Mouse (Mus musculus) intestine, embryonic 15.5 days (tissue): ENCODE data around the gene Rpl35. TPM values are rescaled to one million over a fixed set of nuclear protein-coding genes. Genes with fewer than 3 reads are reported as not detected.
A peak's percentile ranks its signal among the peaks of the same experiment; 100 is the strongest.
"Not testable (repeated sequence)": the region's sequence is repeated elsewhere in the genome, so short reads cannot be mapped to it uniquely, and the experiment has no call there.

ENCODE experiments used
- ATAC-seq: fragments of 200-750 bp; cut with Nextera tagmentation; 2 replicates; pipeline ENCODE4 v1.8.0; 2017; ENCODE audit warnings: moderate TSS enrichment, moderate library complexity
- H3K27ac ChIP-seq: fragments of 300-500 bp; sonication (generic); 2 replicates; pipeline ENCODE4 v1.5.1; 2015; ENCODE audit warnings: mild to moderate bottlenecking, inconsistent platforms
- H3K27me3 ChIP-seq: fragments of 300-500 bp; sonication (generic); replicated peaks from 2 replicates; pipeline ENCODE4 v1.6.1; 2015; ENCODE audit warnings: inconsistent platforms
- H3K36me3 ChIP-seq: fragments of 300-500 bp; sonication (generic); 2 replicates; pipeline ENCODE4 v1.6.1; 2015; ENCODE audit warnings: inconsistent platforms
- H3K4me1 ChIP-seq: fragments of 300-500 bp; sonication (generic); replicated peaks from 2 replicates; pipeline ENCODE4 v1.6.1; 2015; ENCODE audit warnings: inconsistent platforms
- H3K4me2 ChIP-seq: fragments of 300-500 bp; sonication (generic); replicated peaks from 2 replicates; pipeline ENCODE4 v1.6.1; 2015; ENCODE audit warnings: mild to moderate bottlenecking, inconsistent platforms
- H3K4me3 ChIP-seq: fragments of 300-500 bp; sonication (generic); replicated peaks from 2 replicates; pipeline ENCODE4 v1.5.1; 2015; ENCODE audit warnings: inconsistent platforms
- H3K9ac ChIP-seq: fragments of 300-500 bp; sonication (generic); 2 replicates; pipeline ENCODE4 v1.6.1; 2015; ENCODE audit warnings: inconsistent platforms
- H3K9me3 ChIP-seq: fragments of 300-500 bp; sonication (generic); 2 replicates; pipeline ENCODE4 v1.6.1; 2016; ENCODE audit warnings: inconsistent platforms
- WGBS: fragments of 180-500 bp; shearing (Covaris S2); methylation state at CpG from one replicate; pipeline ENCODE4 v1.1.7; 2015; 5-methylcytosine and 5-hydroxymethylcytosine counted together
- polyA plus RNA-seq: library from polyadenylated mRNA; unstranded; fragments of >200 nt; fragmentation: Nextera tagmentation; extraction: Ambion mirVana; gene quantifications from 2 replicates; pipeline ENCODE4 v1.2.1, GENCODE M21; 2015

Rpl35 gene
- polyA plus RNA-seq = 888 and 1,051 TPM in 2 replicates

GRCm38 (mm10) chr2:39005574-39006079 is at the start of gene Rpl35:
Gene Rpl35, minus strand, starts transcription at chr2:39005624.
- peak within 1 kb of the TSS; percentile 83 for H3K27ac ChIP-seq
- peaks cover 43% of the 10 kb centered on the region for H3K4me1 ChIP-seq
- peak within 1 kb of the TSS; percentile 66 for H3K9ac ChIP-seq
- H3K4me3 ChIP-seq = peak within 1 kb of the TSS; percentile 74
- H3K27me3 ChIP-seq = no peaks in the 10 kb centered on the region
- H3K4me2 ChIP-seq = peak within 1 kb of the TSS; percentile 73
- H3K9me3 ChIP-seq = no peaks in the 10 kb centered on the region
- no peak for ATAC-seq
- peaks cover 20% of the 10 kb centered on the region for H3K36me3 ChIP-seq
- 11% methylated on average over 15 of the region's 15 CpGs for WGBS

GRCm38 (mm10) chr2:39048515-39048914 is 43.1 kb upstream of the Rpl35 start:
- Histone ChIP-seq H3K4me3 (no peak overlapping the region), H3K36me3 (peaks cover 12% of the 10 kb centered on the region; the same call in 1 of the 2 replicates), H3K4me2 (no peak overlapping the region), H3K4me1 (no peaks in the 10 kb centered on the region), H3K9me3 (no peaks in the 10 kb centered on the region), H3K27me3 (no peaks in the 10 kb centered on the region), H3K9ac (no peak overlapping the region), H3K27ac (no peak overlapping the region)
- ATAC-seq = no peak
- WGBS = 88% methylated on average over 1 of the region's 1 CpGs

- no peaks in the 10 kb centered on the region for H3K27me3 ChIP-seq
- H3K4me2 ChIP-seq = no peak overlapping the region
- ATAC-seq = no peak
- peaks cover 15% of the 10 kb centered on the region for H3K36me3 ChIP-seq
- no peaks in the 10 kb centered on the region for H3K9me3 ChIP-seq
- H3K27ac ChIP-seq = no peak overlapping the region
- no peaks in the 10 kb centered on the region for H3K4me1 ChIP-seq
- H3K4me3 ChIP-seq = no peak overlapping the region
- no peak overlapping the region for H3K9ac ChIP-seq
- 98% methylated on average over 1 of the region's 1 CpGs for WGBS
Measured at GRCm38 (mm10) chr2:39040215-39040614, 34.8 kb upstream of the Rpl35 start.

DNA sequence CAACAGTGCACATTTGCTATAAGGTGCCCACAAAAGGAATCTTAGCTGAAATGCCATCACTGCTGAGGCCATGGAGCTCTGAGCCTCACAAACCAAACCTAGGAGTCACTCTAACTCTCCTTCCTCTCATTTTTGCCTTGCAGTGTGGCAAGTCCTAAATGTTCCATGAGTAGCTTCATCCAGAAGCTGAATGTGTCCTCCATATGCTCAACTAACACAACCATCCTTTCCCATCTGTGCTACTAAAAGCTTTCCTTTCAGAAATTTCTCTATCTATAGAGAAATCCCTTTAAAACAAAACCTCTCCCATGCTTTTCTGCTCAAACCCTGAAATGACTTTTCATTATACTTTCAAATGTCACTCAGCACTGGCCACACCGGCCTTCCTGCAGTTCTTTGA is 26.2 kb upstream of the Rpl35 start:
- Histone ChIP-seq H3K27ac (no peak overlapping the region), H3K9ac (no peak overlapping the region), H3K27me3 (no peaks in the 10 kb centered on the region), H3K36me3 (peaks cover 16% of the 10 kb centered on the region; the same call in 1 of the 2 replicates), H3K4me1 (no peaks in the 10 kb centered on the region), H3K4me2 (no peak overlapping the region), H3K9me3 (no peaks in the 10 kb centered on the region), H3K4me3 (no peak overlapping the region)
- WGBS = 98% methylated on average over 1 of the region's 1 CpGs
- ATAC-seq = no peak

DNA sequence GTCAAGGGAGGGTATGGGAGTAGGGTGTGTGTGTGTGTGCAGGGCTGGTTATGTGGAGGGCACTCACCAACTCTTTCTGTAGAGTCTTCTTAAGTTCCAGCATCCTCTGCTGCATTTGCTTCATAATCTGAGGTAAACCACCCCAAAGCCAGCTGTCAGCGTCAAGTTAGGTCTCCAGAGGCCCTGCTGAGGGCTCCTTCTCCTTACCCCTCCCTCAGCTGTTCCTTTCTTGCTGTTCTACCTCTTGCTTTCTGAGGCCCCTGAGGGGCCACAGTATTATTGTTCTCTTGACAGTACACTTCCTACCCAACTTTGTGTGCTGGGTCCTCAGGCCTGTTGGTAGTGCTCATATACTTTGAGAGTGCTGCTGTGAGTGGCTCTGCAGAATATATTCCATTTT is 14.6 kb upstream of the Rpl35 start:
- Histone ChIP-seq H3K9me3 (no peaks in the 10 kb centered on the region), H3K9ac (no peak overlapping the region), H3K4me3 (no peak overlapping the region), H3K36me3 (peaks cover 50% of the 10 kb centered on the region), H3K4me1 (no peaks in the 10 kb centered on the region), H3K27me3 (no peaks in the 10 kb centered on the region), H3K27ac (no peak overlapping the region), H3K4me2 (no peak overlapping the region)
- 89% methylated on average over 1 of the region's 1 CpGs for WGBS
- ATAC-seq = no peak

GRCm38 (mm10) chr2:39016581-39016980 is 11.2 kb upstream of the Rpl35 start:
- Histone ChIP-seq H3K4me1 (no peaks in the 10 kb centered on the region), H3K9ac (no peak overlapping the region), H3K4me3 (no peak overlapping the region), H3K4me2 (no peak overlapping the region), H3K36me3 (peaks cover 44% of the 10 kb centered on the region), H3K9me3 (no peaks in the 10 kb centered on the region), H3K27me3 (no peaks in the 10 kb centered on the region), H3K27ac (no peak overlapping the region)
- WGBS = 75% methylated on average over 3 of the region's 3 CpGs
- no peak for ATAC-seq

DNA sequence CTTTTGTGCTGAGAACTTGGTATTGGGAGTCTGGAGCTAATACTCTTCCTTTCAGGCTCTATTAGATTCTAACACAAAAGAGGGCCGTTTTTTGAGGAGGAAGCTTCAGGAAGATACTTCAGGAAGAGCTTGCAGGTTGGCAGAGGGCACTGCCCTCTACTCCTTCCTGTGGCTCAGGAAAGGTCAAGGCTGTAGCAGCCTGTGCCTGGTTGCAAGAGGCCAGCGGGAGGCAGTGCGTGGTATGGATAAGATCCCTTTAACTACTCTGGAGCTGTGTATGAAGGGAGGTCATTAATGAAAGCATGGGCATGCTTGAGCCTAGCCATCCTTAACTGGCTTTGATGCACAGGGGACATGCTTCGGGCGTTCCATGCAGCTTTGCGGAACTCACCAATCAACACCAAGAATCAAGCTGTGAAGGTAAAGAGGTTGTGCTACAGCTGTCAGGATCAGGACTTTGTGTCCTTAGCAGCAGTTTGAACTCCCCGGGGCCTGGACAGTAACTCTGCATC is 7.4 kb upstream of the Rpl35 start:
- WGBS = 88% methylated on average over 7 of the region's 7 CpGs
- Histone ChIP-seq H3K4me3 (no peak overlapping the region), H3K27ac (no peak overlapping the region), H3K4me2 (no peak overlapping the region), H3K4me1 (peaks cover 16% of the 10 kb centered on the region; the same call in 1 of the 2 replicates), H3K9me3 (no peaks in the 10 kb centered on the region), H3K27me3 (no peaks in the 10 kb centered on the region), H3K36me3 (peaks cover 24% of the 10 kb centered on the region; the same call in 1 of the 2 replicates), H3K9ac (no peak overlapping the region)
- ATAC-seq = no peak

DNA sequence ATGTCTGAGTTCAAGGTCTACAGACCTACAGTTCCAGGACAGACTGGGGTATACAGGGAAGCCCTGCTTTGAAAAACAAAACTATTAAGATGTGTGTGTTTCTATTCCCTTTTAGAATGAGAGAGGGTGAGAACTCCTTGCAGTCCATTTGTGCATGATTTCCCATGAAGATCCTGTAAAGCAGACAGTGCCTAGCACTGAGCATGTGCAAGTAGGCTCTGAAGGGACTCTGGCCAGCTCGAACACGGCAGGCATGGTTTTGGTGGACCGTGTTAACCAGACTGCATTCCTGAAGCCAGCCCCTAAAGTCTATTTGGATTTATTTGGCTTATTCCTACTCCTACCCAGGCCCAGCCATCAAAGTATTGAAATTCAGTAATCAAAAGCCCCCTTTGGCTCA is 6.5 kb upstream of the Rpl35 start:
- no peak for ATAC-seq
- H3K36me3 ChIP-seq = peaks cover 23% of the 10 kb centered on the region; the same call in 1 of the 2 replicates
- no peaks in the 10 kb centered on the region for H3K27me3 ChIP-seq
- H3K4me2 ChIP-seq = no peak overlapping the region
- H3K9me3 ChIP-seq = no peaks in the 10 kb centered on the region
- H3K27ac ChIP-seq = no peak overlapping the region
- WGBS = 86% methylated on average over 3 of the region's 3 CpGs
- H3K4me3 ChIP-seq = no peak overlapping the region
- no peak overlapping the region for H3K9ac ChIP-seq
- H3K4me1 ChIP-seq = peaks cover 20% of the 10 kb centered on the region; the same call in 1 of the 2 replicates

- Histone ChIP-seq H3K4me3 (no peak overlapping the region), H3K9ac (no peak overlapping the region), H3K9me3 (no peaks in the 10 kb centered on the region), H3K27ac (no peak overlapping the region), H3K4me1 (peaks cover 22% of the 10 kb centered on the region), H3K4me2 (no peak overlapping the region), H3K36me3 (peaks cover 23% of the 10 kb centered on the region; the same call in 1 of the 2 replicates), H3K27me3 (no peaks in the 10 kb centered on the region)
- ATAC-seq = no peak
Measured at GRCm38 (mm10) chr2:39011264-39011663, 5.8 kb upstream of the Rpl35 start.

GRCm38 (mm10) chr2:39010144-39010543 is 4.7 kb upstream of the Rpl35 start:
- not testable (repeated sequence) for ATAC-seq, H3K4me3 ChIP-seq, H3K9ac ChIP-seq, H3K4me2 ChIP-seq, H3K27ac ChIP-seq, H3K27me3 ChIP-seq, H3K9me3 ChIP-seq
- WGBS = 88% methylated on average over 5 of the region's 5 CpGs
- Histone ChIP-seq H3K4me1 (peaks cover 28% of the 10 kb centered on the region), H3K36me3 (peaks cover 16% of the 10 kb centered on the region; the same call in 1 of the 2 replicates)

GRCm38 (mm10) chr2:39008954-39009365 is 3.5 kb upstream of the Rpl35 start:
- Histone ChIP-seq H3K4me1 (peaks cover 28% of the 10 kb centered on the region), H3K27ac (peak overlapping the region; percentile 83), H3K9me3 (no peaks in the 10 kb centered on the region), H3K9ac (peak overlapping the region; percentile 78), H3K27me3 (no peaks in the 10 kb centered on the region), H3K4me3 (peak overlapping the region; percentile 73), H3K36me3 (0 out of 2 replicates have a peak, but pooled peaks cover 10% of the 10 kb centered on the region), H3K4me2 (peak overlapping the region; percentile 85)
- 7% methylated on average over 3 of the region's 3 CpGs for WGBS
- ATAC-seq = no peak

GRCm38 (mm10) chr2:39008350-39008851 is 3.0 kb upstream of the Rpl35 start:
- no peaks in the 10 kb centered on the region for H3K27me3 ChIP-seq
- H3K27ac ChIP-seq = peak overlapping the region; percentile 83
- ATAC-seq = peak; percentile 48

DNA sequence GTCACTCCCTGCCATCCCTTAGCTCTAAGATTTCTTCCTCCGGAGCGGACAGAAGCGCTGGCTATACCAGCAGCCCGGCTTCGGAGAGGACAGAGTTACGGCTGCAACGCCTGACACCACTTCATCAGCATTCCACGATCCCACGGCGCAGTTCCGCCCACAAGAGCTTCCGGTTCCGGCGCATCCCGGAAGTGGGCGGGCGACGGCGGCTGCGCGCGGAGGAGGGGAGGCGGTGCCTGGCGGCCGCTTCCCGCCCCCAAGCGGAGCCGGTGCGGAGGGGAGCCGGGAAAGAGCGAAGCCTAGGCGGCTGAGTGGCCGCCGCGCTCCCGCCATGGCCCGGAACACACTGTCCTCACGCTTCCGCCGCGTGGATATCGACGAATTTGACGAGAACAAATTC is 2.4 kb upstream of the Rpl35 start:
- peak; percentile 88 for ATAC-seq
- H3K36me3 ChIP-seq = peaks cover 9% of the 10 kb centered on the region; the same call in 1 of the 2 replicates
- H3K27me3 ChIP-seq = no peaks in the 10 kb centered on the region
- peak overlapping the region; percentile 85 for H3K27ac ChIP-seq
- WGBS = under 1% methylated on average over 44 of the region's 44 CpGs
- peak overlapping the region; percentile 85 for H3K4me2 ChIP-seq
- peak overlapping the region; percentile 73 for H3K4me3 ChIP-seq
- H3K4me1 ChIP-seq = peaks cover 39% of the 10 kb centered on the region
- peak overlapping the region; percentile 78 for H3K9ac ChIP-seq
- H3K9me3 ChIP-seq = no peaks in the 10 kb centered on the region

More at GRCm38 (mm10) chr2:39008350-39008851, 3.0 kb upstream of the Rpl35 start:
- 0 out of 2 replicates have a peak, but pooled peaks cover 9% of the 10 kb centered on the region for H3K36me3 ChIP-seq
- no peaks in the 10 kb centered on the region for H3K9me3 ChIP-seq
- peak overlapping the region; percentile 78 for H3K9ac ChIP-seq
- under 1% methylated on average over 24 of the region's 25 CpGs for WGBS
- peak overlapping the region; percentile 73 for H3K4me3 ChIP-seq
- H3K4me2 ChIP-seq = peak overlapping the region; percentile 85
- peaks cover 34% of the 10 kb centered on the region for H3K4me1 ChIP-seq
